Mouse (Mus musculus) spleen, adult 2 months (tissue): ENCODE measurements around the gene Zfp365.

Experiments
- CTCF ChIP-seq: fragments of 200-500 bp; IDR thresholded peaks from 2 replicates; pipeline ENCODE4 v1.5.1; 2011; ENCODE audit warnings: mild to moderate bottlenecking, inconsistent platforms; ENCODE audit not compliant: insufficient read depth, insufficient read length, insufficient replicate concordance; ENCODE audit errors: extremely low read depth
- POLR2A ChIP-seq: fragments of 200-500 bp; IDR thresholded peaks from 2 replicates; pipeline ENCODE4 v1.6.1; 2011; ENCODE audit warnings: low read depth, low read length, inconsistent platforms

- TF ChIP-seq CTCF (no peak), POLR2A (no peak)
Observed at GRCm38 (mm10) chr10:67840735-67841134, 71.7 kb downstream of the Zfp365 start.
